In genomic region chr17:6128039-6128438, GRCm38 (mm10) we compare ENCODE assay signal across 1 mouse cellular context.
A peak's percentile ranks its signal among the peaks of the same experiment; 100 is the strongest.
TF ChIP-seq lines count a peak whose summit lies in the region.

No protein-coding gene starts in this region.

TF ChIP-seq in CH12.LX, 34 proteins besides CTCF, POLR2A, EP300 and RAD21 (continued from another document):
- TF ChIP-seq HCFC1 (IDR thresholded peaks at IDR 0.05; ENCODE audit: low read depth, low read length) (no peak; the same call in 1 of the 2 replicates), MAX (IDR thresholded peaks at IDR 0.05; ENCODE audit: low read length) (no peak), ZNF384 (IDR thresholded peaks at IDR 0.05; ENCODE audit: low read depth, low read length) (peak; percentile 99), JUND (conservative IDR thresholded peaks at IDR 0.05; ENCODE audit: low read depth, low read length) (0 out of 2 replicates have a peak, but pooled peaks have one; percentile 11), KAT2A (IDR thresholded peaks at IDR 0.05; ENCODE audit: insufficient replicate concordance, low read length) (no peak), POLR2AphosphoS2 (IDR thresholded peaks at IDR 0.05; ENCODE audit: low read depth, low read length) (no peak), CHD1 (IDR thresholded peaks at IDR 0.05; ENCODE audit: low read depth, low read length) (peak; percentile 100), BHLHE40 (IDR thresholded peaks at IDR 0.05; ENCODE audit: low read depth, low read length) (0 out of 2 replicates have a peak, but pooled peaks have one; percentile 35), USF2 (conservative IDR thresholded peaks at IDR 0.05; ENCODE audit: low read depth, low read length) (no peak), MYC (IDR thresholded peaks at IDR 0.05; ENCODE audit: low read depth, low read length) (no peak), JUN (IDR thresholded peaks at IDR 0.05; ENCODE audit: insufficient read depth, low read depth, low read length) (no peak), TCF12 (IDR thresholded peaks at IDR 0.05; ENCODE audit: low read depth, low read length) (0 out of 2 replicates have a peak, but pooled peaks have one; percentile 34), ELF1 (IDR thresholded peaks at IDR 0.05; ENCODE audit: low read depth, low read length) (peak; percentile 59; the same call in 1 of the 2 replicates), IRF4 (IDR thresholded peaks at IDR 0.05; ENCODE audit: low read depth, low read length) (peak; percentile 68), UBTF (IDR thresholded peaks at IDR 0.05; ENCODE audit: low read depth, low read length) (no peak), SMC3 (IDR thresholded peaks at IDR 0.05; ENCODE audit: low read depth, low read length) (no peak), E2F4 (IDR thresholded peaks at IDR 0.05; ENCODE audit: insufficient replicate concordance, low read depth, low read length) (no peak), MAFK (IDR thresholded peaks at IDR 0.05; ENCODE audit: insufficient replicate concordance, low read length) (no peak), PAX5 (IDR thresholded peaks at IDR 0.05; ENCODE audit: low read length) (no peak), RCOR1 (conservative IDR thresholded peaks at IDR 0.05; ENCODE audit: low read depth, low read length) (no peak), USF1 (IDR thresholded peaks at IDR 0.05; ENCODE audit: low read depth, low read length) (no peak; the same call in 1 of the 2 replicates), ZMIZ1 (IDR thresholded peaks at IDR 0.05; ENCODE audit: low read depth, low read length) (no peak)
